Mouse (Mus musculus): ENCODE results near the gene Thumpd1.
"Not testable (repeated sequence)": the region's sequence is repeated elsewhere in the genome, so short reads cannot be mapped to it uniquely, and the experiment has no call there.

The Thumpd1 gene

DNA sequence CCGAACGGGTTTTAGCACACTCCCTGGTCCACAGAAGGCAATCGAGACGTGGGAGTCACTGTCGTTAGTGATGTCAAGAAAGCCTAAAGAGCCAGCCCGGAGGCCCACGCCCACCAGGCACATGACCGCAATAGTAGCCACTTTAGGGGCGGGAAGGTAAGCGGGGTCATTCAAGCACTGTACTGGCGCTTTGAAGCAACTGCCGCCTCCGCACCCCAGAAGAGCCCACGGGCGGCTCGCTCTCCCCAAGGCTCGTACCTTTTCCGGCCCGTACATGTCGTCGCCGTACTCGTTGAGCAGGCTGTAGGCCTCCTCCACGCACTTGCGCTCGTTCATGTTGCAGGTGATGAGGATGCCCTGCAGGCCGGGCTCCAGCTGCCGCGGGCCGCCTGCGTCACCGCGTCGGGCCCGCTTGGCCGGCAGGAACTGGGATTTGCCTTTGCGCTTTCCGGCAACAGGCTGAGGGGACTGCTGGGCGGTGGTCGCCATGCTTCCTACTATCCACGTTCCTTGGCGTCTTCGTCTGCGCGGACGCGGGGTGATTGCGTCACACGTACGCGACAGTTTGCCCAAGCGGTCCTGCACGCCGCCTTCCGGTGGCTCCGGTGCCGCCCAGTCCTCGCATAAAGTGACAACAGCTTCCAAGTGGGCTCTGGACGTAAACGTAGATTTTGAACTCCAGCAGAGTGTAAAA is at the start of gene Thumpd1:
Gene Thumpd1 (minus strand): TSS at position 546 of the 694 bp plus-strand sequence.
- DNase-seq (ENCODE audit: low spot score): peak; percentile 94

DNA sequence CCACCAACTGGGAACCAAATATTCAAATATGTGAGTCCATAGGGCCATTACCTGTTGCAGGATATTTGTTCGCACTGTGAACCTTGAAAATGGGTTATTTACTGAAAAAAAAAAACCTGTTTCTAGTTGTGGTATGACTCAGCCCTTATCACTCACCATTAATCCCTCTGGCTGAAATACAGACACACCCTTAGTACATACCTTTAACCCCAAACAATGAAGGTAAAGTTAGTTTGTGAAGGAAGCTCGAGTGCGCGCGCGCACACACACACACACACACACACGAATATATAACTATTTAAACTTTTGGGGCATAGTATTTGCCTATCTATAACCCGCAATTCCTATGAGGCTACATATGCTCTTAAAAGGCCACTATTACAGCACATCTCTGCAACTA is 49.3 kb upstream of the Thumpd1 start:
- DNase-seq (ENCODE audit: low spot score): no peak

DNA sequence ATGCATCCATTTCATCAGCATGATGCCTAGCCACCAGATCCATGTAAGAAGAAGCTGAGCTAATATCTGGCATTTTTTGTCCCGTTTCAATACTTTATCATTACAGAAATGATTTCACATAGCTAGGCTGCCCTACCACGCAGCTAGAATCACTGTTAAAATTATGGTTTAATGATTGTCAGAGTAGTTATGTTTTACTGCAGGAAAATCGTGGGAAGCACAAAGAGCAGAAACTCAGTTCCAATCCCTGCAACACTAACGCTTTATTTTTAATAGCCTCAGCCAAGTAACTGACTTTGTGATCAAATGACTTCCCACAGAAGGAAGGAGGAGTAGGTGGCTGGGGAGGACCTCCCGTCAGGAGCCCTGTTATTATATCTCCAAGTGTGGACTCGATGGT is 46.4 kb upstream of the Thumpd1 start:
- DNase-seq (ENCODE audit: low spot score): no peak

- no peak for DNase-seq (ENCODE audit: low spot score)
Measured at GRCm38 (mm10) chr7:119764377-119764776, 43.8 kb upstream of the Thumpd1 start.

GRCm38 (mm10) chr7:119762166-119762697 is 41.6 kb upstream of the Thumpd1 start:
- no peak for DNase-seq (ENCODE audit: low spot score)

GRCm38 (mm10) chr7:119760527-119760951 is 39.9 kb upstream of the Thumpd1 start, which contains the start of gene Acsm3:
TSS of gene Acsm3 (plus strand) at chr7:119760923.
- no peak for DNase-seq (ENCODE audit: low spot score)

DNA sequence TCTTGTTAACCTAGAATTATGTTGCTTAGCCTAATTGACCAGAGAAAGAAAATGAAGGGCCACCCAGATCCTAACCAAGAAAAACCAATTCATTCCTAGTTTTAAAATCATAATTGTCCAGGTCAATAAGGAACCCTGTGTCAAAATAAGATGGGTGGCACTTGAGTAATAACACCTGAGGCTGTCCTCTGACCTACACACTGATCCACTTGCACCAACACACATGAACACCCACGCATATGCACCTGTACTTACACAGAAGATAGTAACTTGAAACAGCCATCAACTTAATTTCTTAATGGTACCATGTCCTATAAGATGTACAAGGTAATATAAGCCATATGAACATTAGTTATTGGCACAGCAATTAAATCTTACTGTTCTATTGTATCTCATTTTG is 33.1 kb upstream of the Thumpd1 start:
- DNase-seq (ENCODE audit: low spot score): no peak

- DNase-seq (ENCODE audit: low spot score): no peak
Measured at GRCm38 (mm10) chr7:119749942-119750341, 29.3 kb upstream of the Thumpd1 start.

- DNase-seq (ENCODE audit: low spot score): no peak
Measured at GRCm38 (mm10) chr7:119748761-119749160, 28.2 kb upstream of the Thumpd1 start.

DNA sequence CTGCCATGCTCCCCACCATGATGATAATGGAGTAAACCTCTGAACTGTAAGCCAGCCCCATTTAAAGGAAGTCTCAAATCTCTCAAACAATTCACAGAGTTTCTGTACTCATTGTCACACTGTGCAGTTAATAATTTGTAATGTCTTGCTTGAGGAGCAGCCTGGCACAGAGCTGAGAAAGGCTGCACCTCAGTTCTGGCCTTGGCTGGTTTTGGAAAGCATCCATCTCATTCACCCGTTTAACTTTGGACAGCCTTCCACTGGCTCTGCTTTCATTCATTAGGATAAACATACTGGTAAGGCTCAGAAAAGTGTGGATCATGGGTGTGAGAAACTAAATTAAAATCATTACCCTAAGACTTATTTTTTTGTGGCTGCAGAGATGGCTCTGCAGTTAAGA is 25.3 kb upstream of the Thumpd1 start:
- no peak for DNase-seq (ENCODE audit: low spot score)

DNA sequence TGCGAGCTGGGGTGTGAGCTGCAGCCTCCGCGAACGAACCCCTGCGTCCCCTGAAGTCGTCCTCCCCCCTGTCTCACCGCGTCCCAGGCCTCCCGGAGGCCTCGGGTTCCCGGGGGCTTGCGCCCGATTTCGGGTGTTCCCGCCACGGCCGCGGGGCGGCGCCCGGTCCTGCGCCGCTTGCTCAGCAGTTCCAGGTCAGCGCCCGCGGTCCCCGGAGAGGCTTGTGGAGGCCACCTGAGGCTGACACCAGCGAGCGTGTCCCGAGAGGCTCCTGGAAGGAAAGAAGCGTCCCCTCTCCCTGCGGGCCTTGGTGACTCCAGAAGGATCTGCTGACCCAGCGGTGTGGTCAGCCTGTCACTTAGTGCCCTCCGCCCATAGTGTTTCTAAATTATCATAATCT is 23.7 kb upstream of the Thumpd1 start:
- DNase-seq (ENCODE audit: low spot score): no peak

GRCm38 (mm10) chr7:119739798-119740468 is 19.3 kb upstream of the Thumpd1 start:
- DNase-seq (ENCODE audit: low spot score): not testable (repeated sequence)

- DNase-seq (ENCODE audit: low spot score): no peak
Measured at GRCm38 (mm10) chr7:119738877-119739276, 18.3 kb upstream of the Thumpd1 start.

- DNase-seq (ENCODE audit: low spot score): not testable (repeated sequence)
Measured at GRCm38 (mm10) chr7:119731262-119731661, 10.7 kb upstream of the Thumpd1 start.

DNA sequence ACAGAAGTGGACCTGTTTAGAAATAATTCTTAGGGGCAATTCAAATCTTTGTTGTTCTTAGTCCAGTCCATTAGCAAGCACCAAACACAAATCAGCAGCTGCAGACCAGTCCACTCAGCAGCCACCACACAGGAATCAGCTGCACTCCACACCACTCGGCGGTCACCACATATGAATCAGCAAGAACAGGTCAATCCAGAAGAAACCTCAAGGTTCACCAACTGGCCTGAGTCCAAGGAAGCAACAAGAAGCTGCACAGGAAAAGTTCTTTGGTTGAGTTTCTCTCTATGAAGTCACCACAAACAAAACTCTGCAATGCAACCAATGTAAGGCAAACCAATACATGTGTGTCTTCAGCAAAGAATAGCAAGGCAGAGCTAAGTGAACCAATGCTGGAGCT is 7.0 kb upstream of the Thumpd1 start:
- no peak for DNase-seq (ENCODE audit: low spot score)

DNA sequence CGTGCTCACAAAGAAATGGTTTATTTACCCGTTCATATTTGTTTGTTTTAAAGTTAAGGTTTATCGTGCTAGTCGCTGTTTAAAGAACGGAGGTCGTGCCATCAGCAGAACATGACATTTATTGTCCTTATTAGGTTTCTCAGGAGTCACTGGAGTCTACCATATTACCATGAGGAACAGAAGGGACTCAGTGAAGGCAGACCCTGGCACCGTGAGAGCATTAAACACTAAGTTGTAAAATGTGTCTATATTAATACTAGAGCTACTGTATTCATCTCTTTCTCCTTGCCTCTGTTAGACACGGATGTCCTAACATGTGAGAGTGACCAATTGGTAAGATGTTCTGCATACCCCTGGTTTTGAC is 331 bp upstream of the Thumpd1 start:
- no peak for DNase-seq (ENCODE audit: low spot score)

- DNase-seq (ENCODE audit: low spot score): no peak
Measured at GRCm38 (mm10) chr7:119714111-119714510, 6.5 kb downstream of the Thumpd1 start.

- DNase-seq (ENCODE audit: low spot score): no peak
Measured at GRCm38 (mm10) chr7:119694926-119695325, 25.7 kb downstream of the Thumpd1 start.

DNA sequence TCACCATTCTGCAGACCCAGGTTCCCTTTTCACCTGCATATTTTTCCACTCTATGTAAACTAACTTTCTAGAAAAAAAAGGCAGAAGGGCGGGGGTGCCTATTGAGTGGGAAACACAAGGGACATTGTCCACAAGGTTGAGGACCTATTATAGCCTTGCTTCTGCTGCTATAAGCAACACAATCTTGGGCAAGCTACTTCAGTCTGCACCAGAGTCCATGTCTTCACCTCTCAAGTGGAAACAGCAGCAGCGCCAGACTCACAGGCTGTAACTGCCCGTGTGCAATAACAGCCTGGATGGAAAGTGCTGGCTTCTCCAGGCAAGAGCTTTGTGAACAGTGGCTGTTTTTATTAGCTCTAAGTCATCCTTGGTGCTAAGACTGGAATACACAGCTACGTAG is 28.3 kb downstream of the Thumpd1 start:
- no peak for DNase-seq (ENCODE audit: low spot score)

- no peak for DNase-seq (ENCODE audit: low spot score)
Measured at GRCm38 (mm10) chr7:119689726-119690125, 30.9 kb downstream of the Thumpd1 start, which contains the start of gene Acsm4. TSS of gene Acsm4 (plus strand) at chr7:119690026.

GRCm38 (mm10) chr7:119682699-119683098 is 37.9 kb downstream of the Thumpd1 start:
- no peak for DNase-seq (ENCODE audit: low spot score)

GRCm38 (mm10) chr7:119680107-119680506 is 40.5 kb downstream of the Thumpd1 start:
- no peak for DNase-seq (ENCODE audit: low spot score)

GRCm38 (mm10) chr7:119673465-119673864 is 47.1 kb downstream of the Thumpd1 start:
- no peak for DNase-seq (ENCODE audit: low spot score)

All from urinary bladder, postnatal 25 days (tissue).